Mouse (Mus musculus) right cerebral cortex, postnatal 25 days (tissue): Measurements from ENCODE around the gene Pdia3.
A peak's percentile ranks its signal among the peaks of the same experiment; 100 is the strongest.
"Not testable (repeated sequence)": the region's sequence is repeated elsewhere in the genome, so short reads cannot be mapped to it uniquely, and the experiment has no call there.

Source experiments
- DNase-seq: peaks from one replicate; pipeline ENCODE4 v3.0.0; 2022

The Pdia3 gene

DNA sequence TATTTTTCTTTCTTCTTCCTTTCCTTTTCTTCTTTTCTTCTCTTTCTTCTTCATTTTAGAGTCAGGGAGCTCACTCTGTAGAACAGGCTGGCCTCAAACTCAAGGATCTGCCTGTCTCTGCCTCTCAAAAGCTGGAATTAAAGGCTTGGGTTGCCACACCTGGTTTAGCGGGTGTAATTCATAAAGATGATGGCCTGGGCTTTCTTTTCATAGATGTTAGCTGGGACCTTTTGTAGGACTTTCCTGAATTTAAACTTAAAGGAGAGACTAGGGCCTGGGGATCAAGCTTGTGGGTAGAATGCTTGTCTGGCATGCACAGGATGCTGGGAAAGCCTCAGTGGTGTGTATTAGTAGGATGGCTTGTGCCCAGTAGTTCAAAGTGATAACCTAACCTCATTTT is 30.6 kb downstream of the Pdia3 start, which contains the start of gene Ell3:
Ell3 (minus strand) TSS at position 101 of the 400 bp plus-strand sequence.
- no peak for DNase-seq

DNA sequence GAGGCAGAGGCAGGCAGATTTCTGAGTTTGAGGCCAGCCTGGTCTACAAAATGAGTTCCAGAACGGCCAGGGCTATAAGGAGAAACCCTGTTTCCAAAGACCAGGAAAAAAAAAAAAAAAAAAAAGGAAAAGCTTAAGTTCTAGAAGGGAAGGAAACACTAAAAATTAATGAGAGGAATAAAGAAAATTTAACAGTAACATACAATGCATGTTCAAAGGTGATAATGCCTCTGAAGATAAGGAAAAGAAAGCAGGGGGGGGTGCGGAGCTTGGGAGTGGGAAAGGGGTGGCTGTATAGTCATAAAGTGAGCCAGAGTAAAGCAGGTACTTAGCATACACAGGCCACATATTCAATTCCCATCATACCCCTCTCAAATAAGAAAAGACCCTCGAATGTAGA is 31.5 kb downstream of the Pdia3 start:
- DNase-seq: no peak

GRCm38 (mm10) chr2:121446506-121446905 is 32.9 kb downstream of the Pdia3 start:
- DNase-seq: no peak

DNA sequence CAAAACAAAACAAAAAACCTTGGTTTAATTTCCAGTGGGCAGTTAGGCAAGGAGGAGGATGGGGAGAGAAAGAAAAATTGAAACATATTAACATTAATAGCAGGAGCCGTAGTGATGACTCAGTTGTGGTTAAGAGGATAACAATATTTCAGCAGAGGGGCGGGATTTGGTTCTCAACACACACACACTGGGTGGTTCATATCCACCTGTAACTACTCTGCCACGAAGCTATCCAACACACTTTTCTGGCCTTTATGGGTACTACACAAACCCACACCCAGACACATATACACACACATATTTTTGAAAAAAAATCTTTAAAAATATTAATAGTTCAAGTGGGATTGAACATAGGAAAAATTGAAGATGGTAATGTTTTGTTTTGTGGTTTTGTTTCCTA is 33.4 kb downstream of the Pdia3 start:
- DNase-seq: no peak

DNA sequence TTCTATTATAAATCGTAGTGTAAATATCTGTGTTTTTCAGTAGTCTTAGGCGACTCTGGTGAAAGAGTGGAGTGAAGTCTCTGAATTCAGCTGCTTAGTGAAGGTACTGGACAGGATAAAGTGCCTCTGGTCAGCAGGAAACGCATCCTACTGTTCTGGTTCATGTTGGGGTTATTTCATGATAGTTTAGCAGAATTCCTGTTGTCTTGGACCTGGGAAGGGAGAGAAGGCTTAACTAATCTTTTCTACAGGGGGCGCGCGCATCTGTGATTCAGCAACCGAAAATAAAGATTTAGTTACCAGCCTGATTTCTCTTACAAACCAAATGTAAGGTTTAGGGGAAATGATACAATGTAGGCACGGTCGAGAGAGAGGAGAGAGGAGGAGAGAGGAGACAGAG is 34.6 kb downstream of the Pdia3 start:
- DNase-seq: no peak

- peak; percentile 100 for DNase-seq
These were observed 35.4 kb downstream of the Pdia3 start, which contains the start of gene Serf2 for GRCm38 (mm10) chr2:121448739-121449535. Gene Serf2, plus strand, starts transcription at chr2:121449195.

- no peak for DNase-seq
These were observed 36.0 kb downstream of the Pdia3 start for GRCm38 (mm10) chr2:121449545-121450011.

DNA sequence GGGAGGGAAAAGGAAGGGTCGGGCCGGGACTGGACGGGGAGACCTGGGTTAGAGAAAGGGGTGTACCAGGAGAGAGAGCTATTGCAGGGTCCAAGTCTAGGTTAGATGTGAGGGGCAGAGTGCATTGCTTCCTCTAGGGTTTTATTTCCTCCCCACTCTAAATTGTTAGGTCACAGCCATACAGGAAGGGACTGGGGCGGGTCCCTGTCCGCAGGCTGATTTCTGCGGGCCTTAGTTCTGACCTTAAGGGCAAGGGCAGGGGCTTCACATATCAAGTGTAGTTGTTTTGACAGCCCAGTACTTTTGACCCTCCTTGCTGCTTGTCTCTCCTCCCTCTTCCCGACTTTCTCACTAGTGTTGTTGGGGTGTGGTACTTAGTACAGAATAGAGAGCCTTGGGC is 36.5 kb downstream of the Pdia3 start:
- DNase-seq: no peak

- DNase-seq: no peak
These were observed 38.8 kb downstream of the Pdia3 start for GRCm38 (mm10) chr2:121452361-121452760.

DNA sequence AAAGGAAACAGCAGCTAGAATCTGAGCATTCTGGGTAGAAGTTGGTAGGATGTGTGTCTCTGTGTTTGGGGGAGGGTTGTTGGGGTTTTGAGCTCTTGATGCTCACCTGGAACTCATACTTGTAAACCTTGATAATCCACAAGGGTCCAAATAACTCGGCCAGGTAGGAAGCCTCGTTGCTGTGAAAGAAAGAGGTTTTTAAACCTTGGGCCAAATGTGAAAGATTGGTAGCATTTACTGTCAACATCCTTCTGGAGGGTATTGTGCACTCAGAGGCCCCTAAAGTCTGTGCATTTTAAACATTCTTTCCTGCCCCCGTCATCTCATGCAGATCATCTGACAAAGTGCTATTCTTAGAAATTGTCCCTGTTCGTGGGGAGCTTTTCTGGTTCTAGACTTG is 39.4 kb downstream of the Pdia3 start, which contains the start of gene Hypk:
Hypk (plus strand) TSS at position 301 of the 400 bp plus-strand sequence.
- no peak for DNase-seq

DNA sequence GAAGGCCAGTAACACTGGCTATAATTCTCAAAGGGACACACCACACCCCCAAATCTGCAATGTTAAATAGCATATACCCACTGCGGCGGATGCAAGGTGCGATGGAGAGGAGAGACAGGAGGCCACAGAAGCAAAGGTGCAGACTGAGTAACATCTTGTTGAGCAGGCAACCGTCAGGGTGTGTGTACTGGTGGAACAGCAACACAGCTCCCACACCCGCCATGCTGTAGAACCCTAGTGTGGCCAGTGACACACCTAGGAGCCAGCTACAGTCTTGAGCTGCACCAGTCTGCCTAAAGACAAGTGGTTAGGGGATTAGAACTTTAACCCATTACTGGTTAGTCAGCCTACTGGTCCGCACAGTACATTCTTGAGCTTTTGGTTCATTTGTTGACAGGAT is 40.3 kb downstream of the Pdia3 start:
- no peak for DNase-seq

GRCm38 (mm10) chr2:121455534-121455933 is 42.0 kb downstream of the Pdia3 start:
- no peak for DNase-seq

GRCm38 (mm10) chr2:121456692-121457642 is 43.4 kb downstream of the Pdia3 start, which contains the start of gene Serinc4:
Gene Serinc4, minus strand, starts transcription at chr2:121456781.
- DNase-seq: peak; percentile 86

GRCm38 (mm10) chr2:121460071-121460470 is 46.5 kb downstream of the Pdia3 start:
- no peak for DNase-seq

GRCm38 (mm10) chr2:121468982-121469381 is 55.4 kb downstream of the Pdia3 start:
- DNase-seq: not testable (repeated sequence)

GRCm38 (mm10) chr2:121472783-121473182 is 59.2 kb downstream of the Pdia3 start:
- DNase-seq: not testable (repeated sequence)

DNA sequence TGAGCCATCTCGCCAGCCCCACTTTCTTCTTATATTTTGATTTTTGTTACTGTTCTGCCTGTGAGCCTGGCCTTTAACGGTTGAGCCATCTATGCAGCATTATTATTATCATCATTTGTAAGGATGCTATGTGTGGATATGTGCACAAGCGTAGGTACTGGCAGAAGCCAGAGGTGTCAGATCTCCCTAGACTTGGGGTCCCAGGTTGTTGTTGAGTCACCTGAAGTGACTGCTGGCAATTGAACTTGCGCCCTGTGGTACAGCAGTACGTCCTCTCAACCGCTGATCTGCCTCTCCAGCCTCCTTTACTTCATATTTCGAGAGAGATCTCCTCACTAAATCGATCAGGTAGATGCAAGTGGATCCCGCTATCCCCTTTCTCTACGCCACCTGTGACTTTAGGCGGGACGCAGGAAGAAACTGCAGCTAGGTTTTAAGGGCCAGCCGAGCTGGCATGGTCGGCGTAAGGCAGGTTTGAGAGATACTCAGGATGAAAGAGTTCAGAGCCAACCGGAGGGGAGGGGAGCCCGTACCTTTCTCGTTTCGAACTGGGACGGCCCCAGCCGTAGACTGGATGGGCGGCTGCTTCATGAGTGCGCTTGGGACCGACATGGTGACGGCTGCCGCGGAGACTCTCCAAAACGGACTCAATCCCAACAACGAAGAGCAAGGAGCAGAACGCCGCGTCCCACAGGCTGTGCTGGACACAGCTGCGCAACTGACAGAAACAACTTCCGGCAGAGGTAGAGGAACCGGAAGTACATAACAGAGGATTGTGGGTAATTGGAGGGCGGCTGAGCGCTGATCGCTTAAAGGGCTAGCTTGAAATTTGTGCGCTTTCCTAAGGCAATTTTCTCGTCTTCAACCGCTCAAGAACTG is 60.0 kb downstream of the Pdia3 start, which contains the start of gene Mfap1b:
Mfap1b (minus strand) TSS at position 767 of the 879 bp plus-strand sequence.
- peak; percentile 80 for DNase-seq

GRCm38 (mm10) chr2:121474180-121474535 is 60.6 kb downstream of the Pdia3 start:
- DNase-seq: no peak

DNA sequence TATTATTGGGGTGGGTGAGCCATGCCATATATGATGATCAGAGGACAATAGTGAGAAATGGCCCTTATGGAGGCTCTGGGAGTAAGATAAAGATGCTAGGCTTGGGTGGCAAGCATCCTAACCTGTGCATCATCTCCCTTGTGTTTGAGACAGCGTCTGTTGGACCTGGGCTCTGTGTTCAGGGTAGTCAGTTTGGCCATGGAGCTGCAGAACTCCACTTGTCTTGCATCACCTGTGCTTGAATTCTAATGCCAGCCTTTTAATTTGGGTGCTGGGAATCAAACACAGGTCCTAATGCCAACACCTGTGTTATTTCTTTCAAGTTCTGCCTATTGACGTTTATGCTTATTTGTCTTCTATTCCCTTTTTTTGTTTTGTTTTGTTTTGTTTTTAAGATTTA is 61.7 kb downstream of the Pdia3 start:
- not testable (repeated sequence) for DNase-seq

GRCm38 (mm10) chr2:121477491-121478266 is 64.1 kb downstream of the Pdia3 start:
- DNase-seq: no peak

GRCm38 (mm10) chr2:121480498-121480897 is 66.9 kb downstream of the Pdia3 start:
- no peak for DNase-seq
